Mouse (Mus musculus) MEL (cell line): ENCODE measurements around the gene Atp5b. TPM values are rescaled to one million over a fixed set of nuclear protein-coding genes. Genes with fewer than 3 reads are reported as not detected.
A peak's percentile ranks its signal among the peaks of the same experiment; 100 is the strongest.

ENCODE experiments used
- DNase-seq: peaks from one replicate; pipeline ENCODE4 v3.0.0; 2011; ENCODE audit warnings: low read depth, low spot score
- H3K27ac ChIP-seq: 2 replicates; pipeline ENCODE4 v1.5.1; 2012; ENCODE audit warnings: low read depth, mild to moderate bottlenecking, control low read depth, low read length, moderate library complexity; ENCODE audit not compliant: control insufficient read depth
- H3K27me3 ChIP-seq, 2 experiments: fragments of 150-350 bp in 1 of 2; sonication (generic) in 1 of 2; 2 replicates each; pipeline ENCODE4 v1.6.1; 2012; ENCODE audit warnings: low read length in 2 of 2, mild to moderate bottlenecking in 2 of 2, improper control_type of control experiment in 1 of 2, moderate library complexity in 1 of 2; ENCODE audit not compliant: insufficient read depth in 2 of 2, control insufficient read depth in 1 of 2
- H3K36me3 ChIP-seq, 2 experiments: 2 replicates each; pipeline ENCODE4 v1.6.1; 2012 to 2014; ENCODE audit warnings: low read length in 2 of 2, improper control_type of control experiment in 1 of 2, inconsistent platforms in 1 of 2, mild to moderate bottlenecking in 1 of 2; ENCODE audit not compliant: insufficient read depth in 2 of 2, control insufficient read depth in 1 of 2
- H3K4me1 ChIP-seq, 2 experiments: fragments of 150-350 bp in 1 of 2; sonication (generic) in 1 of 2; 2 replicates each; pipeline ENCODE4 v1.6.1; 2012; ENCODE audit warnings: low read length in 2 of 2, improper control_type of control experiment in 1 of 2, mild to moderate bottlenecking in 1 of 2; ENCODE audit not compliant: insufficient read depth in 2 of 2, control insufficient read depth in 1 of 2
- H3K4me3 ChIP-seq, 2 experiments: fragments of 150-350 bp in 1 of 2; sonication (generic) in 1 of 2; 2 replicates each; pipeline ENCODE4 v1.5.1; 2012; ENCODE audit warnings: low read depth in 2 of 2, low read length in 2 of 2, mild to moderate bottlenecking in 2 of 2, moderate library complexity in 2 of 2, control low read depth in 1 of 2, improper control_type of control experiment in 1 of 2; ENCODE audit not compliant: control insufficient read depth in 1 of 2, insufficient read depth in 1 of 2
- H3K79me2 ChIP-seq: 2 replicates; pipeline ENCODE4 v1.6.1; 2012; ENCODE audit warnings: mild to moderate bottlenecking, low read length, moderate library complexity; ENCODE audit not compliant: control insufficient read depth, poor library complexity, insufficient read depth
- H3K9ac ChIP-seq: 2 replicates; pipeline ENCODE4 v1.6.1; 2012; ENCODE audit warnings: low read depth, mild to moderate bottlenecking, control low read depth, low read length, moderate library complexity; ENCODE audit not compliant: control insufficient read depth, poor library complexity, severe bottlenecking
- H3K9me3 ChIP-seq: fragments of 150-350 bp; sonication (generic); replicated peaks from 2 replicates; pipeline ENCODE4 v1.6.1; 2012; ENCODE audit warnings: mild to moderate bottlenecking, low read length, improper control_type of control experiment, moderate library complexity; ENCODE audit not compliant: insufficient read depth
- BHLHE40 ChIP-seq: IDR thresholded peaks from 2 replicates; pipeline ENCODE4 v1.6.1; 2012; ENCODE audit warnings: low read depth, mild to moderate bottlenecking, inconsistent platforms, low read length, improper control_type of control experiment, borderline replicate concordance
- CHD1 ChIP-seq: IDR thresholded peaks from 2 replicates; pipeline ENCODE4 v1.6.1; 2012; ENCODE audit warnings: low read depth, mild to moderate bottlenecking, inconsistent platforms, low read length, improper control_type of control experiment
- CTCF ChIP-seq, 3 experiments: IDR thresholded peaks in 2 of 3; conservative IDR thresholded peaks in 1 of 3; 2 replicates each; pipeline ENCODE4 v1.5.1; 2011 to 2012; ENCODE audit warnings: low read length in 3 of 3, low read depth in 2 of 3, mild to moderate bottlenecking in 2 of 3, improper control_type of control experiment in 1 of 3, inconsistent platforms in 1 of 3, mixed read lengths in 1 of 3, moderate library complexity in 1 of 3; ENCODE audit not compliant: control insufficient read depth in 1 of 3, insufficient read depth in 1 of 3, poor library complexity in 1 of 3, severe bottlenecking in 1 of 3
- E2F4 ChIP-seq: IDR thresholded peaks from 2 replicates; pipeline ENCODE4 v1.6.1; 2011; ENCODE audit warnings: low read depth, low read length, improper control_type of control experiment, borderline replicate concordance
- ELF1 ChIP-seq: IDR thresholded peaks from 2 replicates; pipeline ENCODE4 v1.6.1; 2014; ENCODE audit warnings: low read depth, mild to moderate bottlenecking, inconsistent platforms, low read length, improper control_type of control experiment, moderate library complexity
- ETS1 ChIP-seq: IDR thresholded peaks from 2 replicates; pipeline ENCODE4 v1.6.1; 2012; ENCODE audit warnings: low read depth, mild to moderate bottlenecking, inconsistent platforms, low read length, improper control_type of control experiment, moderate library complexity
- GABPA ChIP-seq: IDR thresholded peaks from 2 replicates; pipeline ENCODE4 v1.6.1; 2012; ENCODE audit warnings: low read depth, mild to moderate bottlenecking, inconsistent platforms, low read length, improper control_type of control experiment, moderate library complexity
- HCFC1 ChIP-seq: IDR thresholded peaks from 2 replicates; pipeline ENCODE4 v1.6.1; 2012; ENCODE audit warnings: low read depth, mild to moderate bottlenecking, inconsistent platforms, low read length, improper control_type of control experiment, moderate library complexity
- JUND ChIP-seq: IDR thresholded peaks from 2 replicates; pipeline ENCODE4 v1.6.1; 2011; ENCODE audit warnings: low read depth, mild to moderate bottlenecking, improper control_type of control experiment, low read length
- KAT2A ChIP-seq: conservative IDR thresholded peaks from 2 replicates; pipeline ENCODE4 v1.6.1; 2012; ENCODE audit warnings: low read depth, low read length, improper control_type of control experiment, inconsistent platforms
- MAFK ChIP-seq: IDR thresholded peaks from 2 replicates; pipeline ENCODE4 v1.6.1; 2011; ENCODE audit warnings: low read depth, mild to moderate bottlenecking, low read length, improper control_type of control experiment, borderline replicate concordance
- MAX ChIP-seq: IDR thresholded peaks from 2 replicates; pipeline ENCODE4 v1.6.1; 2011; ENCODE audit warnings: low read length, improper control_type of control experiment
- MAZ ChIP-seq: IDR thresholded peaks from 2 replicates; pipeline ENCODE4 v1.6.1; 2012; ENCODE audit warnings: low read depth, mild to moderate bottlenecking, inconsistent platforms, low read length, improper control_type of control experiment
- MXI1 ChIP-seq: IDR thresholded peaks from 2 replicates; pipeline ENCODE4 v1.6.1; 2011; ENCODE audit warnings: mild to moderate bottlenecking, low read depth, low read length, improper control_type of control experiment
- MYC ChIP-seq: IDR thresholded peaks from 2 replicates; pipeline ENCODE4 v1.6.1; 2011; ENCODE audit warnings: low read depth, mild to moderate bottlenecking, low read length, improper control_type of control experiment, moderate library complexity
- NELFE ChIP-seq: IDR thresholded peaks from 2 replicates; pipeline ENCODE4 v1.6.1; 2011; ENCODE audit warnings: low read depth, low read length, improper control_type of control experiment
- POLR2A ChIP-seq, 2 experiments: IDR thresholded peaks; 2 replicates each; pipeline ENCODE4 v1.6.1; 2011 to 2012; ENCODE audit warnings: low read length in 2 of 2, mild to moderate bottlenecking in 2 of 2, control low read depth in 1 of 2, improper control_type of control experiment in 1 of 2, low read depth in 1 of 2, moderate library complexity in 1 of 2; ENCODE audit not compliant: control insufficient read depth in 1 of 2, insufficient read depth in 1 of 2, poor library complexity in 1 of 2
- SIN3A ChIP-seq: IDR thresholded peaks from 2 replicates; pipeline ENCODE4 v1.6.1; 2012; ENCODE audit warnings: low read length, improper control_type of control experiment, inconsistent platforms
- SMC3 ChIP-seq: IDR thresholded peaks from 2 replicates; pipeline ENCODE4 v1.6.1; 2011; ENCODE audit warnings: low read depth, low read length, improper control_type of control experiment
- TBP ChIP-seq: IDR thresholded peaks from 2 replicates; pipeline ENCODE4 v1.8.0; 2011; ENCODE audit warnings: low read depth, low read length, improper control_type of control experiment
- TCF12 ChIP-seq: IDR thresholded peaks from 2 replicates; pipeline ENCODE4 v1.6.1; 2014; ENCODE audit warnings: low read depth, mild to moderate bottlenecking, inconsistent platforms, low read length, improper control_type of control experiment, moderate library complexity
- UBTF ChIP-seq: IDR thresholded peaks from 2 replicates; pipeline ENCODE4 v1.6.1; 2012; ENCODE audit warnings: low read depth, mild to moderate bottlenecking, inconsistent platforms, low read length, improper control_type of control experiment, moderate library complexity, borderline replicate concordance; ENCODE audit not compliant: insufficient read depth
- ZC3H11A ChIP-seq: IDR thresholded peaks from 2 replicates; pipeline ENCODE4 v1.6.1; 2012; ENCODE audit warnings: low read depth, mild to moderate bottlenecking, inconsistent platforms, low read length, improper control_type of control experiment
- ZKSCAN1 ChIP-seq: IDR thresholded peaks from 2 replicates; pipeline ENCODE4 v1.6.1; 2012; ENCODE audit warnings: low read depth, mild to moderate bottlenecking, inconsistent platforms, low read length, improper control_type of control experiment, moderate library complexity
- ZNF384 ChIP-seq: IDR thresholded peaks from 2 replicates; pipeline ENCODE4 v1.6.1; 2012; ENCODE audit warnings: low read depth, mild to moderate bottlenecking, inconsistent platforms, low read length, improper control_type of control experiment
- polyA plus RNA-seq, 2 experiments: library from polyadenylated mRNA; stranded (reverse) in 1 of 2; unstranded in 1 of 2; fragments of >175 nt in 1 of 2; fragments of >200 nt in 1 of 2; gene quantifications; 2 replicates each; pipeline versions ENCODE4 v1.2.1 to v1.2.4; 2012; ENCODE audit warnings: low replicate concordance in 2 of 2, low read depth in 1 of 2; ENCODE audit not compliant: insufficient read length in 2 of 2, insufficient read depth in 1 of 2, missing spikeins in 1 of 2
- total RNA-seq: library from RNA; depleted of rRNA; stranded (reverse); fragments of 300-350 nt; gene quantifications from 2 replicates; pipeline ENCODE4 v1.2.3, GENCODE M21; 2012

Atp5b gene
- total and polyA plus RNA-seq, 3 experiments: 545 to 2,318 (median 2,164) TPM

GRCm38 (mm10) chr10:128095003-128095636 lies 12.0 kb downstream of the Atp5b start (continued):
- peak; percentile 33; the same call in 1 of the 2 replicates for TF ChIP-seq MAZ
- no peak for TF ChIP-seq JUND
- TF ChIP-seq ZNF384: peak; percentile 85

DNA sequence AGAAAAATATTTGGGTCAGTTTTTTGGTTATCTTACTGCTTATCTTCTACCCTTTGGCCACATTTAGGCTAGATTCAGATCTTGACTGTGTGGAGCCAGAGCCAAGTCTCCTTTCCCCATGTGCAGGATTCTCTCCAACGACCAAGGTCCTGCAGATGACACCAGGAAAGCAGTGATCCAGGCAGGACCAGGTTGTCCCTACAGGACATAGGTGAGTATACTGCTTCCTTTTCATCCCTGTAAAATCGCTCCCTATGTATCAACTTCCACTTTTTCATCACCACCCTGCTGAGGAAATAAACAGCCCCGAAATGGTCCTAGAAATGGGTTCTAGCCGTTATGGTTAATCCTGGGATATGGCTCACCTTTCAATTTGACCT lies 13.2 kb downstream of the Atp5b start:
- H3K4me1 ChIP-seq: peaks cover 10 to 16% of the 10 kb centered on the region in 2 experiments

DNA sequence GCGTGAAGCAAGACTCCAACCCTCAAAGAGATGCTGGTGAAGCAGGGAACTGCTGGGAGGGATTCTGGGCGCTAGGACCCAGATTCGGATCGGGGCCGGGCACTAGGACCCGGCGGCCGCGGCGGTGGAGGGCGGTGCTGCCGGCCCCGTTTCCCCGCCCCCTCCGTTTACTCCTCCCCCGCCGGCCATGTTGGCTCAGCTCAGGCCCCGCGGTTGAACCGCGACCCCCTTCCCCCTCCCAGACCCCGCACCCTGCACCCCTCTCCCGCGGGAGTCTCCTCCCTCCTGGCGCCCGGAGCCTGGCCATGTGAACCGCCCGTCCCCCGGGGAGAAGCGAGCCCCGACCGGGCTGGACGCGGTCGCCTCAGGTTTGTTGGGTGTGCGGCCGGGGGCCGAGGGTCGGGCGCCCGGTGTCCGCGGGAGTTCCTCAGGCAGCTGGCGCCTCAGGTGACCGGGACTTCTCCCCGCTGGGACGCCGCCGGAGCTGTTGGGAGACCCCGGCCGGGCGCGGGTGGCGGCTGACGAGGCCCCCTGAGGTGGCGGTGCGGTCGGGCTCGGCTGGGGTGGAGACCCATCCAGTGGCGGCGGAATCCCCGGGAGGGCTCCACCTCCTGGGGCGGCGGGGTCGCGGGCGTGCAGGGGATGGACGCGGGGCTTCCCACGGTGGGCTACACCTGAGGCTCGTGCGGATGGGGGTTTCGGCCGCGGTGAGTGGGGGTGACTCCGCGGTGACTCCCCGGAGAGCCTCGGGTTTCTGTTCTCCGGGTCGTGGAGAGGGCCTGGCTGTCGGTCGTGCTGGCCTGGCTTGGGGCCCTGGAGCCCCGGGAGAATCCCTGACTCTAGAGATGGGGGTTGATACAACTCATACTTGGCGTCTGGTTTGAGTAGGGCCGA lies 13.9 kb downstream of the Atp5b start:
- peaks cover 10 to 16% of the 10 kb centered on the region in 2 experiments for H3K4me1 ChIP-seq

More for the DNA sequence above, 13.2 kb downstream of the Atp5b start:
- Histone ChIP-seq H3K9me3 (no peaks in the 10 kb centered on the region), H3K36me3 (peaks cover 0 to 16% of the 10 kb centered on the region in 2 experiments; a peak in 2 of 4 replicates), H3K27ac (no peak overlapping the region), H3K79me2 (peaks cover 26% of the 10 kb centered on the region), H3K4me3 (peak overlapping the region; percentile 57), H3K9ac (peak overlapping the region; percentile 39), H3K27me3 (no peaks in the 10 kb centered on the region)
- DNase-seq: no peak
- no peak for TF ChIP-seq MXI1
- TF ChIP-seq NELFE: no peak
- TF ChIP-seq, all 39 proteins: peak for 0

More for the DNA sequence above, 13.9 kb downstream of the Atp5b start:
- peak overlapping the region; percentile 91 for H3K9ac ChIP-seq
- peak overlapping the region; percentile 61 to 93 for H3K4me3 ChIP-seq
- H3K27me3 ChIP-seq: no peaks in the 10 kb centered on the region
- H3K36me3 ChIP-seq: peaks cover 0 to 16% of the 10 kb centered on the region in 2 experiments; a peak in 2 of 4 replicates
- H3K27ac ChIP-seq: no peak overlapping the region
- peak; percentile 88 for DNase-seq
- H3K9me3 ChIP-seq: no peaks in the 10 kb centered on the region
- peaks cover 28% of the 10 kb centered on the region for H3K79me2 ChIP-seq
- TF ChIP-seq GABPA: no peak; the same call in 1 of the 2 replicates
- 0 out of 2 replicates have a peak, but pooled peaks have one; percentile 21 for TF ChIP-seq ETS1
- TF ChIP-seq E2F4: no peak
- no peak for TF ChIP-seq MYC
- peak; percentile 100 for TF ChIP-seq SIN3A
- TF ChIP-seq POLR2A (IDR thresholded peaks at IDR 0.05; ENCODE audit: control insufficient read depth in 1 of 2, insufficient read depth in 1 of 2, low read depth in 1 of 2, low read length in 2 of 2, poor library complexity in 1 of 2): peak; percentile 11 to 35; a peak in 1 of 4 replicates
- TF ChIP-seq MAX: 0 out of 2 replicates have a peak, but pooled peaks have one; percentile 30
- TF ChIP-seq TCF12: peak; percentile 33; the same call in 1 of the 2 replicates
- no peak for TF ChIP-seq ZC3H11A
- 0 out of 2 replicates have a peak, but pooled peaks have one; percentile 76 for TF ChIP-seq UBTF
- TF ChIP-seq CTCF (IDR thresholded peaks at IDR 0.05 in 2 of 3, conservative IDR thresholded peaks at IDR 0.05 in 1 of 3; ENCODE audit: control insufficient read depth in 1 of 3, insufficient read depth in 1 of 3, low read depth in 2 of 3, low read length in 3 of 3, poor library complexity in 1 of 3, severe bottlenecking in 1 of 3): no peak; a peak in 2 of 6 replicates
- TF ChIP-seq ZKSCAN1: no peak
- no peak; the same call in 1 of the 2 replicates for TF ChIP-seq KAT2A
- peak; percentile 88 for TF ChIP-seq MAZ
- peak; percentile 65; the same call in 1 of the 2 replicates for TF ChIP-seq TBP
- TF ChIP-seq MAFK: no peak
- TF ChIP-seq MXI1: peak; percentile 73
- no peak for TF ChIP-seq SMC3
- no peak for TF ChIP-seq BHLHE40
- peak; percentile 40; the same call in 1 of the 2 replicates for TF ChIP-seq ELF1
- TF ChIP-seq JUND: no peak
- 0 out of 2 replicates have a peak, but pooled peaks have one; percentile 33 for TF ChIP-seq CHD1
- peak; percentile 84 for TF ChIP-seq HCFC1
- TF ChIP-seq, all 39 proteins: peak for 12
